Mouse (Mus musculus) cerebellum, adult 2 months (tissue): ENCODE data around the gene Fam210b.

Experiments
- CTCF ChIP-seq: fragments of 200-500 bp; IDR thresholded peaks from 2 replicates; pipeline ENCODE4 v1.5.1; 2011; ENCODE audit warnings: low read depth, mild to moderate bottlenecking, control low read depth, low read length, moderate library complexity, borderline replicate concordance; ENCODE audit not compliant: insufficient read depth
- POLR2A ChIP-seq: fragments of 200-500 bp; IDR thresholded peaks from 2 replicates; pipeline ENCODE4 v1.6.1; 2011; ENCODE audit warnings: low read length, control low read depth, borderline replicate concordance; ENCODE audit not compliant: insufficient read depth

- TF ChIP-seq CTCF (no peak), POLR2A (no peak)
Observed at GRCm38 (mm10) chr2:172343751-172344150, 1.6 kb upstream of the Fam210b start.
